Mouse (Mus musculus): Measurements from ENCODE around the gene Ssna1. TPM values are rescaled to one million over a fixed set of nuclear protein-coding genes. Genes with fewer than 3 reads are reported as not detected.

Ssna1 gene
- polyA plus RNA-seq, 1 experiment from 2014 or later: 247 TPM

DNA sequence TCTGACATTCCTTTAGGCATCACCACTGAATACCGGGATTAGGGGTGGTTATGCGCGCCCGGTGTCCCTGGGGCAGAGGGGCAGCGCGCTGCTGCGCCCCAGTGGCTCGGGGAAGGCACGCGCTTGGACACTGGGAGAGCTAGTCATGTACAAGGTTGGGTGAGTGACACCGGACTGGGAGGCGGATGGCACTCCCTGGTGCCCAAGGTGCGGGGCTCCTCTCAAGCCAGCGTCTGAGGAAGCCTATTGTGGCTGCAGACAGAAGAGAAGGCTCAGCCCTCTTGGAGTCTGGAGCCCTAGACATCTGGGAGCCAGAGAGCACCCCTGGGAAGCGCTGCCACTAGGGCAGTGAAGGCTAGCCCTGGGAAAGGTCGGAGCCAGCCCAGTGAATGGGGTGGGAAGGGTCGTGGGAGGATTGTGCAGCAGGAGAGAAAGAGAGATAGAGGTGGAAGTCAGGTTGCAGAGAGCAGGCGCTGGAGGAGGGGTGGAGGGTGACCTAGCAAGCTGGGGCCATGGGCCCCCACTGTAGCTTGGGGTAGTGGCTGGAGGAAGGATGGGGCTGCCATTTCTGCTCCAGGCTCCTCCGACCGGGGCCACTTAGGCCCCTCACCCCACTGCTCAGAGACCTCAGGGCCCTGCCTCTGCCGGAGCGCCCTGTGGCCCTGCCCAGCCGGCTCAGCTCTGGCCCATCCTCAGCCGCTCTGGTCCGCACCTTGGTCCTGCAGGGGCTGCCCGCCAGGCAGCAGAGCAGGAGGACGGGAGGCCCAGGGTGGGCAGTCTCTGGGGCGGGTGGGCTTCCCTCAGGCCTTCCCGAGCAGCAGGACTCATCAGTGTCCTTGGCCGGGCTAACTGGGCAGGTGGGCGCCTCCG lies 19.2 kb upstream of the Ssna1 start:
- no peak overlapping the region for H3K27ac ChIP-seq (ENCODE audit: low read depth, low read length)
- DNase-seq (ENCODE audit: low spot score, missing footprints) (peak; percentile 89), ATAC-seq (ENCODE audit: low FRiP score) (no peak)
- peaks cover 56% of the 10 kb centered on the region for H3K27me3 ChIP-seq (ENCODE audit: control insufficient read depth, insufficient read depth, low read length)
- peak overlapping the region; percentile 16; the same call in 1 of the 2 replicates for H3K4me3 ChIP-seq (ENCODE audit: low read depth, low read length)
- WGBS: 4% methylated on average over 31 of the region's 32 CpGs
- H3K36me3 ChIP-seq (ENCODE audit: control insufficient read depth, insufficient read depth, low read length): no peaks in the 10 kb centered on the region
- H3K9ac ChIP-seq (ENCODE audit: low read length): no peak overlapping the region
- H3K9me3 ChIP-seq (ENCODE audit: control insufficient read depth, low read length): no peaks in the 10 kb centered on the region
- no peak overlapping the region for H3K4me2 ChIP-seq
- peaks cover 5% of the 10 kb centered on the region; the same call in 1 of the 2 replicates for H3K4me1 ChIP-seq (ENCODE audit: control insufficient read depth, insufficient read depth, low read length)

DNA sequence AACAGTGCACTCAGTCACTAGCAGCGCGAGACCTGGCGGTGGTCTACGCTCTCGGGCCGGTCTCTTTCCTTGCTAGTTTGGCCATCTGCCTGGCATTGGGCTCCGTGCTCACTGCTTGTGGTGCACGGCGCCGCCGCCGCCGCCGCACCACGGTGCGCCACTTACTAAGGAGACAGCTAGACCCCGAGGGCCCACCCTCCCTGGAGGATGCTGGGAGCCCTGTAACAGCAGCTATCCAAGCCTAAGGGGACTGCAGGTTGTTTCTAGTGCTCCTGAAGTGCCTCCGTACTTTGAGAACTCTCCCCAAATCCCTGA lies 18.5 kb upstream of the Ssna1 start:
- H3K4me3 ChIP-seq (ENCODE audit: low read depth, low read length): no peak overlapping the region
- H3K4me2 ChIP-seq: no peak overlapping the region
- no peaks in the 10 kb centered on the region for H3K9me3 ChIP-seq (ENCODE audit: control insufficient read depth, low read length)
- H3K9ac ChIP-seq (ENCODE audit: low read length): no peak overlapping the region
- H3K36me3 ChIP-seq (ENCODE audit: control insufficient read depth, insufficient read depth, low read length): peaks cover 6% of the 10 kb centered on the region; the same call in 1 of the 2 replicates
- DNase-seq (ENCODE audit: low spot score, missing footprints) (no peak), ATAC-seq (ENCODE audit: low FRiP score) (no peak)
- 2% methylated on average over 18 of the region's 18 CpGs for WGBS
- peaks cover 56% of the 10 kb centered on the region for H3K27me3 ChIP-seq (ENCODE audit: control insufficient read depth, insufficient read depth, low read length)
- H3K4me1 ChIP-seq (ENCODE audit: control insufficient read depth, insufficient read depth, low read length): peaks cover 5% of the 10 kb centered on the region; the same call in 1 of the 2 replicates
- no peak overlapping the region for H3K27ac ChIP-seq (ENCODE audit: low read depth, low read length)

DNA sequence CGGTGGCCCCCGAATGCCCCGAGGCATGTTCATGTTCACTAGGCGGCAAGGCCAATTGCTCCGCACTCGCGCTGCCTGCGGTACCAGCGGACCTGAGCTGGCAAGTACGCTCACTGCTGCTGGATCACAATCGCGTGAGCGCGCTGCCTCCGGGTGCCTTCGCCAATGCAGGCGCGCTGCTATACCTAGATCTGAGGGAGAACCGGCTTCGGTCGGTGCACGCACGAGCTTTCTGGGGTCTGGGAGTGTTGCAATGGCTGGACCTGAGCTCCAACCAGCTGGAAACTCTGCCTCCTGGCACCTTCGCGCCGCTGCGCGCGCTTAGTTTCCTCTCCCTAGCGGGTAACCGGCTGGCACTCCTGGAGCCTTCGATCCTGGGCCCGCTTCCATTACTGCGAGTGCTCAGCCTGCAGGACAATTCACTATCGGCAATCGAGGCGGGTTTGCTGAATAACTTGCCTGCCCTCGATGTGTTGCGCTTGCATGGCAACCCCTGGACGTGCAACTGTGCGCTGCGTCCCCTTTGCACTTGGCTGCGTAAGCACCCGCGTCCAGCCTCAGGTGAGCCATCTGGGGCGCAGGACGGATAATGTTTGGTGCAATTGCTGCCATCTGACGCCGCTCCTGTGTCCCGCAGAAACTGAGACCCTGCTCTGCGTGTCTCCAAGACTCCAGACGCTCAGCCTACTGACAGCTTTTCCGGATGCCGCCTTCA lies 18.0 kb upstream of the Ssna1 start:
- DNase-seq (ENCODE audit: low spot score, missing footprints) (peak; percentile 89), ATAC-seq (ENCODE audit: low FRiP score) (no peak)
- Histone ChIP-seq H3K36me3 (ENCODE audit: control insufficient read depth, insufficient read depth, low read length) (peaks cover 10% of the 10 kb centered on the region; the same call in 1 of the 2 replicates), H3K9me3 (ENCODE audit: control insufficient read depth, low read length) (no peaks in the 10 kb centered on the region), H3K27me3 (ENCODE audit: control insufficient read depth, insufficient read depth, low read length) (peaks cover 56% of the 10 kb centered on the region), H3K27ac (ENCODE audit: low read depth, low read length) (no peak overlapping the region), H3K9ac (ENCODE audit: low read length) (no peak overlapping the region), H3K4me2 (no peak overlapping the region), H3K4me3 (ENCODE audit: low read depth, low read length) (no peak overlapping the region), H3K4me1 (ENCODE audit: control insufficient read depth, insufficient read depth, low read length) (peaks cover 5% of the 10 kb centered on the region; the same call in 1 of the 2 replicates)
- 2% methylated on average over 54 of the region's 54 CpGs for WGBS

DNA sequence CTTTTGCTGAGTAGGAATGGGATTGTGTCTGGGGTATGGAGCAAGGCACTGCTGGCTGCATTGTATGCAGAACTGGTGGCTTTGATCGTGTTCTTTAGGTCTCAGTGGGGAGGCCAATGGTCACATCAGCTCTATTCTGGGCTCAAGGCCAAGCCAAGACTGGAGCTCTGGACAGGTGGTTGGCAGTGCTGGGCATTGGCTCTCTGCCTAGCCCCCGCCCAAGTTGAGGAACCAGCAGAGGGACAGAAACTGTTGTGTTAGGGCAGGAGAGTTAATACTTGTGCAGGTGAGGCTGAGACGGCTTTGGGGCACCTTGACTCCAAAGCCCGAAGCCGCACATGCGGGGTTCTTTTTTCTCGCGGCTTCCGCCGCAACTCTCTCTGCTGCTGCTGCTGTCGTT lies 17.4 kb upstream of the Ssna1 start, which contains the start of gene Lrrc26:
TSS of gene Lrrc26 (plus strand) at position 265 of the 400 bp plus-strand sequence.
- DNase-seq (ENCODE audit: low spot score, missing footprints) (peak; percentile 82), ATAC-seq (ENCODE audit: low FRiP score) (no peak)
- Histone ChIP-seq H3K4me3 (ENCODE audit: low read depth, low read length) (no peak within 1 kb of the TSS), H3K9me3 (ENCODE audit: control insufficient read depth, low read length) (no peaks in the 10 kb centered on the region), H3K27me3 (ENCODE audit: control insufficient read depth, insufficient read depth, low read length) (peaks cover 56% of the 10 kb centered on the region), H3K4me1 (ENCODE audit: control insufficient read depth, insufficient read depth, low read length) (peaks cover 5% of the 10 kb centered on the region; the same call in 1 of the 2 replicates), H3K9ac (ENCODE audit: low read length) (no peak within 1 kb of the TSS), H3K36me3 (ENCODE audit: control insufficient read depth, insufficient read depth, low read length) (peaks cover 14% of the 10 kb centered on the region), H3K4me2 (no peak within 1 kb of the TSS), H3K27ac (ENCODE audit: low read depth, low read length) (no peak within 1 kb of the TSS)
- 10% methylated on average over 11 of the region's 11 CpGs for WGBS

DNA sequence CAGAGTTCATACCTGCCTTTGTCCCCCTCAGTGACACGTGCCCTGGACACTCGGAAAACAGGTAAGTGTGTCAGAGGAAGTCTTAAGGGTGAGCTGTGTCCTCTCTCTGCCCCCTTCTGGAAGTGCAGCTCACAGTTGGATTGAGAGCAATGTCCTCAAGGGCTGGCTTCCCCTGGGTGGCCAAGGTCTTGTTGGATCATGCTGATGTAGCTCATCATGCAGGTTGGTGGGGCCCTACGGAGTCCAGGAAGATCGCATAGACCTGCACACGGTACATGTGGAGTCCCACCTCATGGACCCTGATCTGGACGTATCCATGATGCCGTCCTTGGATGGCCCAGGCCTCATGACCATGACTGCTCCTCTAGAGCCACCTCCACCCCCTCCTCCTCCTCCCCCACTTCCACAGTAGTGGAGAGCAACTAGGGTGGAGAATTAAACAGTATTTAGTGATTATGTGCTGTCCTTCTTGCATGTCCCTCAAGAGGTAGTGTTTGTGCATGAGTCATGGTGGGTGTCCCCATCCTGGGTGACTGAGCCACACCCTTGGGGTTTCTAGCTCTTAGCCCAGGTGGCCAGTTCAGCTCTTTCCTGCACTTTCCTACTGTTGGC lies 16.6 kb upstream of the Ssna1 start:
- peaks cover 19% of the 10 kb centered on the region for H3K36me3 ChIP-seq (ENCODE audit: control insufficient read depth, insufficient read depth, low read length)
- H3K4me3 ChIP-seq (ENCODE audit: low read depth, low read length): no peak overlapping the region
- no peak overlapping the region for H3K4me2 ChIP-seq
- no peak for DNase-seq (ENCODE audit: low spot score, missing footprints)
- WGBS: 77% methylated on average over 7 of the region's 7 CpGs
- H3K9me3 ChIP-seq (ENCODE audit: control insufficient read depth, low read length): no peaks in the 10 kb centered on the region
- no peak for ATAC-seq (ENCODE audit: low FRiP score)
- peaks cover 5% of the 10 kb centered on the region; the same call in 1 of the 2 replicates for H3K4me1 ChIP-seq (ENCODE audit: control insufficient read depth, insufficient read depth, low read length)
- H3K27me3 ChIP-seq (ENCODE audit: control insufficient read depth, insufficient read depth, low read length): peaks cover 54% of the 10 kb centered on the region
- H3K9ac ChIP-seq (ENCODE audit: low read length): no peak overlapping the region
- no peak overlapping the region for H3K27ac ChIP-seq (ENCODE audit: low read depth, low read length)

DNA sequence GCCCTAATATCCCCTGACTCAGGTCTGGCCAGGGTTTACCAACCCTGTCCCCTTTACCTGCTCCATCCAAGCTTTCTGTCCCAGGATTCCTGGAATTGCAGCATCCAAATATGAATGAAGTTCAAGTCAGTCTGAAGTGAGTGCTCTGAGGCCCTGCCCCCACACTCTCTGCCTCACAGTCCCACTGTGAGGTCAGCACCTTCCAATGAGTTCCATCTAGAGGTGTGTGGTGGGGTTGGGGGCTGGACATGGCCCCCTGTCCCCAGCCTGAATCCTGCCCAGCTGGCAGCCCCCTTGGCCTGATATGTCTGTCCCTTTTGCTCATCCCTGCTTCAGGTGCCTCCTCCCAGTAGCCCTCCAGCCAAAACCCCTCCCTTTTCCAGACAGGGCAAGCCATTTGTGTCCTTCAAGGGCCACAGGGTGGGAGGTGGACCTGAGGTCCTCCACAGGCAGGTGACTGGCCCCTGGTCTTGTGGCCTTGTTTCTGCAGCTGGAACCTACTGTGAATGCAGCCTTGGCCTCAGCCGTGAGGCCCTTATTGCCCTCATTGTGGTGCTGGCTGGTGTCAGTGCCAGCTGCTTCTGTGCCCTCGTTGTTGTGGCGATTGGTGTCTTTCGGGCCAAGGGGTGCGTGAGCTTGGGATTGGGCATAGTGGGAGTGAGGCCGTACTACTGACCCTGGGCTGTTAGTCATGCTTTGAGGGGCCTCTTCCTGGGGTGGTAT lies 15.8 kb upstream of the Ssna1 start, which contains the start of gene Tmem210:
TSS of gene Tmem210 (plus strand) at position 219 of the 723 bp plus-strand sequence.
- H3K27me3 ChIP-seq (ENCODE audit: control insufficient read depth, insufficient read depth, low read length): peaks cover 51% of the 10 kb centered on the region
- peaks cover 21% of the 10 kb centered on the region for H3K36me3 ChIP-seq (ENCODE audit: control insufficient read depth, insufficient read depth, low read length)
- ATAC-seq (ENCODE audit: low FRiP score) (no peak), DNase-seq (ENCODE audit: low spot score, missing footprints) (no peak)
- no peak within 1 kb of the TSS for H3K4me2 ChIP-seq
- peaks cover 5% of the 10 kb centered on the region; the same call in 1 of the 2 replicates for H3K4me1 ChIP-seq (ENCODE audit: control insufficient read depth, insufficient read depth, low read length)
- H3K27ac ChIP-seq (ENCODE audit: low read depth, low read length): no peak within 1 kb of the TSS
- no peaks in the 10 kb centered on the region for H3K9me3 ChIP-seq (ENCODE audit: control insufficient read depth, low read length)
- H3K9ac ChIP-seq (ENCODE audit: low read length): no peak within 1 kb of the TSS
- 81% methylated on average over 6 of the region's 6 CpGs for WGBS
- H3K4me3 ChIP-seq (ENCODE audit: low read depth, low read length): no peak within 1 kb of the TSS

DNA sequence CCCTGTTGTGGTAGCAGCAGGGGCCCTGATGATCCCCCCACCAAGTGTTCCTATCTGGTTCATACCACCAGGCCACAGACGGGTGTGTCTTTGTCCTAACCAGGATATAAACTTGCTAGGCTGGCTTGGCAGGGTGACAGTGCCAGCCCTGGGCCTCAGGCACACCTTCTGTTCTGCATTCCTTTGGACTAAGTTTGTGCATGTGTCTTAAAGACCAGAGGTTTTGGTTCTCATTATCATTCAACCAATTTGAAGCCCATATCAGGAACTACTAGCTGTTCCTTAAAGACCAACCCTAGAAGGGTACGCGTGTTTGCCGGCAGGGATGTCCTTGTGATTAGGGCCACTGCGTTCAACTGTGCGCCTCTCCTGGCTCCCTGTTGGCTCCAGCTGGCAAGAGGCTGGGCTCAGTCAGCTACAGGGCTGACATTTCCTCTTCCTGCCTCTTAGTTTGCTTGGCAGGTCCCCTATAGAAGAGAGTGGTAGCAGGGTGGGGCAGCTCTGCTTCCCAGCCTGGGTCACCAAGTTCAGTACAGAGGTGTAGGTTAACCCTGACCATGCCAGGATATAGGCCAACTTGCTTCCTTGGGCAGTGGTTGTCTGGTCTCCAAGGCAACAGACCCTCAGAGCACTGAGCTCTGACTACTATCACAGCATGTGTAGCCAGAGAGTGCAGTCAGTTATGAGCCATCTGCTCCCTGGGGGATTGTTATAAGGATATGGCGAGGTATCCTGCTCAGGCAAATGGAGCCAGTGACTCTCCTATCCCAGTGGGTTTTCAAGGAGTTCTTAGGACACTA lies 14.8 kb upstream of the Ssna1 start:
- peaks cover under 1% of the 10 kb centered on the region; the same call in 1 of the 2 replicates for H3K4me1 ChIP-seq (ENCODE audit: control insufficient read depth, insufficient read depth, low read length)
- no peak overlapping the region for H3K9ac ChIP-seq (ENCODE audit: low read length)
- H3K9me3 ChIP-seq (ENCODE audit: control insufficient read depth, low read length): no peaks in the 10 kb centered on the region
- peaks cover 24% of the 10 kb centered on the region for H3K36me3 ChIP-seq (ENCODE audit: control insufficient read depth, insufficient read depth, low read length)
- peaks cover 43% of the 10 kb centered on the region for H3K27me3 ChIP-seq (ENCODE audit: control insufficient read depth, insufficient read depth, low read length)
- 62% methylated on average over 7 of the region's 7 CpGs for WGBS
- ATAC-seq (ENCODE audit: low FRiP score) (no peak), DNase-seq (ENCODE audit: low spot score, missing footprints) (no peak)
- no peak overlapping the region for H3K4me2 ChIP-seq
- no peak overlapping the region for H3K4me3 ChIP-seq (ENCODE audit: low read depth, low read length)
- H3K27ac ChIP-seq (ENCODE audit: low read depth, low read length): no peak overlapping the region

DNA sequence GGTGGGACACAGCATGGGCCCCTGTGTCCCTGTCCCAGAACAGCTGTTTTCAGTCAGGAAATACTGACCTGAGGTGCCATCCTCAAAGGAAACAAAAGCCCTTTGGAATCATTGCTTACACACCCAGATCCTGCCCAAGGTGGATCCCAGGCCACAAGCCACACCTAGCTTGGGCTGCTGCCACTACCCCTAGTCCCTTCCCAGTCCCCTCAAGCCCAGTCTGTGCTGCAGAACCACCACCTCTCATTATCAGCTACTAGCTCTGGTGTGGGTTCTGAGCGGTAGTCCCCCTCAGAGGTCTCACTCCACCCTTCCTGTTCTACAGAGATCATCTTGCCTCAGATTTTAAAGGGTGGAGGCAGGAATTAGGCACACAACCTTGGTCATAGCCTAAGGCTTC lies 14.1 kb upstream of the Ssna1 start:
- Histone ChIP-seq H3K4me3 (ENCODE audit: low read depth, low read length) (no peak overlapping the region), H3K9ac (ENCODE audit: low read length) (no peak overlapping the region), H3K4me1 (ENCODE audit: control insufficient read depth, insufficient read depth, low read length) (no peaks in the 10 kb centered on the region), H3K36me3 (ENCODE audit: control insufficient read depth, insufficient read depth, low read length) (peaks cover 27% of the 10 kb centered on the region), H3K4me2 (no peak overlapping the region), H3K9me3 (ENCODE audit: control insufficient read depth, low read length) (no peaks in the 10 kb centered on the region), H3K27me3 (ENCODE audit: control insufficient read depth, insufficient read depth, low read length) (peaks cover 35% of the 10 kb centered on the region), H3K27ac (ENCODE audit: low read depth, low read length) (no peak overlapping the region)
- DNase-seq (ENCODE audit: low spot score, missing footprints) (no peak), ATAC-seq (ENCODE audit: low FRiP score) (no peak)
- 81% methylated on average over 1 of the region's 1 CpGs for WGBS

Data from midbrain, embryonic 11.5 days (tissue).